Mouse (Mus musculus) C2C12 (cell line): ENCODE data around the gene Rad51b. TPM values are rescaled to one million over a fixed set of nuclear protein-coding genes. Genes with fewer than 3 reads are reported as not detected.

Experiments used
- H3K27me3 ChIP-seq: one replicate; pipeline ENCODE4 v1.6.1; 2011; ENCODE audit not compliant: control insufficient read depth, insufficient read depth, insufficient read length
- H3K36me3 ChIP-seq: one replicate; pipeline ENCODE4 v1.6.1; 2011; ENCODE audit not compliant: control insufficient read depth, insufficient read depth
- H3K4me3 ChIP-seq: one replicate; pipeline ENCODE4 v1.5.1; 2011; ENCODE audit warnings: mild to moderate bottlenecking, control low read depth; ENCODE audit not compliant: poor library complexity, insufficient read depth, severe bottlenecking
- H3K79me2 ChIP-seq: one replicate; pipeline ENCODE4 v1.6.1; 2011; ENCODE audit not compliant: control insufficient read depth, insufficient read depth
- H3K79me3 ChIP-seq: one replicate; pipeline ENCODE4 v1.6.1; 2011; ENCODE audit warnings: low read depth, control low read depth
- H3ac ChIP-seq: one replicate; pipeline ENCODE3; 2011; ENCODE audit warnings: low read depth; ENCODE audit not compliant: control insufficient read depth, insufficient read length
- CEBPB ChIP-seq: IDR thresholded peaks from one replicate; pipeline ENCODE4 v1.6.1; 2011; ENCODE audit warnings: low read depth, mild to moderate bottlenecking, control low read depth, moderate library complexity
- CTCF ChIP-seq: IDR thresholded peaks from one replicate; pipeline ENCODE4 v1.5.1; 2011; ENCODE audit not compliant: control insufficient read depth, insufficient read depth, insufficient read length
- FOSL1 ChIP-seq: IDR thresholded peaks from one replicate; pipeline ENCODE4 v1.8.0; 2011; ENCODE audit warnings: mild to moderate bottlenecking, low read length; ENCODE audit not compliant: poor library complexity, insufficient read depth, severe bottlenecking
- MAX ChIP-seq: IDR thresholded peaks from one replicate; pipeline ENCODE4 v1.6.1; 2011; ENCODE audit warnings: mild to moderate bottlenecking, control low read depth
- MYOD1 ChIP-seq: IDR thresholded peaks from one replicate; pipeline ENCODE4 v1.6.1; 2011; ENCODE audit warnings: low read depth; ENCODE audit not compliant: control insufficient read depth, insufficient read length
- MYOG ChIP-seq: IDR thresholded peaks from one replicate; pipeline ENCODE4 v1.6.1; 2011; ENCODE audit not compliant: control insufficient read depth, insufficient read length; ENCODE audit errors: extremely low read depth
- USF1 ChIP-seq: IDR thresholded peaks from one replicate; pipeline ENCODE4 v1.6.1; 2011; ENCODE audit warnings: low read depth, mild to moderate bottlenecking, control low read depth, moderate library complexity
- polyA plus RNA-seq: library from polyadenylated mRNA; unstranded; fragments of >200 nt; fragmentation: generic; extraction: Trizol; gene quantifications from one replicate; pipeline ENCODE4 v1.2.1, GENCODE M21; 2012; ENCODE audit warnings: missing spikeins

Rad51b gene
- polyA plus RNA-seq, 1 experiment = 1.3 TPM

DNA sequence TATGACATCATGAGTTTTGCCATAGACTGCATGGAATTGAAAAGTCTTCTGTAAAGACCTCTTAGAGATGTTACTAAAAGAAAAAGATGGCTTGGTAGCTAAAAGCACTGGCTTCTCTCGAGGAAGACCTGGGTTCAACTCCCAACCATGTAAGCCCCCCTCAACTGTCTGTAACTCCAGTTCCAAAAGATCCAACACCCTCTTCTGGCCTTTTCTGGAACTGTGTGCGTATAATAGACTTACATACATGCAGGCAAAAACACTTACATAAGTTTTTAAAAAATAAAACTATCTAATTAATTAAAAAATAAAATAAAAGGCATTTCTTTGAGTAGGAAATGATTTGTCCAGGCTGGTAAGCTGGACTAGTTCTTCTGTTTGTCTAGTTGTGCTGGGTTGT lies 387.3 kb downstream of the Rad51b start:
- no peak for TF ChIP-seq USF1
- TF ChIP-seq FOSL1 = no peak
- TF ChIP-seq MYOD1 = no peak
- Histone ChIP-seq H3K79me3 (no peaks in the 10 kb centered on the region), H3K36me3 (no peaks in the 10 kb centered on the region), H3ac (no peak overlapping the region), H3K79me2 (no peaks in the 10 kb centered on the region), H3K27me3 (no peaks in the 10 kb centered on the region), H3K4me3 (no peak overlapping the region)

DNA sequence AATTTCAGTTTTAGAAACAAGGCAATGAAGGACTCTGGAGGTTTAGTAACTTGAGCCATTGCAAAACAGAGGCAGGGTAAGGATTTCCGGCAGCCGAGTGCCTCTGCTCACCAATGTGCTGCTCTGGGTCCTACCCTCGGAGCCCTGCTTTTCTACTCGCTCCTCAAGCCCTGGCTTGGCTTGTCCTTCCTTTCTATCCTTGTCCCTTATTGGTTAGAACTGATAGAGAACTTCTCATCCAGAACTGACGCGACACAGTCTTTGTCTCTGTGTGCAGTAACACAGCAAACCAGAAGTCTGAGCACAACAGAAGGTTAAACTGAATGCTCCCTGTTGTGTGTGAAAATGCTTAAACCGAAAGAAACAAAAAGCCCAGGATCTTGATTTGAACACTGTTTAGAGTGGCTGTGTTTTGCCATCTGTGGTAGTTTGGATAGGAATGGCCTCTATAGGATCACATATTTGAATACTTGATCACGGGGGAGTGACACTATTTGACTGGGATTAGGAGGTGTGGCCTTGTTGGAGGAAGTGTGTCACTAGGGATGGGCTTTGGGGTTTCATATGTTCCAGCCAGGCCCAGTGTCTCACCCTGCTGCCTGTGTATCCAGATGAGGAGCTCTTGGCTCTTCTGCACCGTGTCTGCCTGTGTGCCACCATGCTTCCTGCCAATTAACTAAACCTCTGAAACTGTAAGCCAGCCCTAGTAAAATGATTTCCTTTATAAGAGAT lies 389.7 kb downstream of the Rad51b start:
- H3ac ChIP-seq = no peak overlapping the region
- H3K79me2 ChIP-seq = no peaks in the 10 kb centered on the region
- H3K4me3 ChIP-seq = no peak overlapping the region
- H3K79me3 ChIP-seq = no peaks in the 10 kb centered on the region
- TF ChIP-seq MYOG = no peak
- no peak for TF ChIP-seq FOSL1
- TF ChIP-seq USF1 = no peak
- no peak for TF ChIP-seq CTCF
- TF ChIP-seq CEBPB = no peak
- TF ChIP-seq MAX = no peak
- TF ChIP-seq MYOD1 = no peak
- no peaks in the 10 kb centered on the region for H3K27me3 ChIP-seq
- H3K36me3 ChIP-seq = no peaks in the 10 kb centered on the region

DNA sequence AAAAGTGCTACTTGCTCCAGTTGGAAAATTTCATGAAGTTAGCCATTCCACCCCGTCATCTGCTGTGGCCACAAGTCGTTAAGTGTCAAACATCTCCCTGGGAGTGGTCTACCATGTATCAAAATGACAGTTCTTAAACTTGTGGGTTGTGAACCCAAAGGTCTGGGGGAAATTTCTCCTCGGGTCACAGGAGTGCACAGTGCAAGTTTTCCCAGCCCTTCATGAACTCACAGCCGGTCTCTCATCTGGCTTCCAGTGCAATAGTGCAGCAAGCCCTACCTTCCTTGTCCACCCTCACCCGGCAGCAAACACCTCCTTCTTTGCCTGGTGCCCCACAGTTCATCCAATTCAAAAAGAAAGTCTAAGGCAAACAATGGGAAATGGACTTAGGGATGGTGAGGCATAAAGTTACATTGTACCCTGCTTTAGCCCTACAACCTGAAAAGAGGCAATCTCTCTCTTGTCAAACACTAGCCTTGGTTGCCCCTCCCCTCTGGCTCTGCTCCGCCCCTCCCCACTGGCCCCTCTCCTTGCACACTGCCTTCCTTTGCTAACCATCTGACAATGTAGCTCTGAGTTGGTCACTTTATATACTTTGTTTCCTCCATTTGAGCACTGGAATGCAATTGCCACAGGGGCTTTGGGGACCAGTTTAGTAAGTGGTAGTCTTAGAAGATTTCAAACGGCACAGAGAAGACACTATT lies 390.8 kb downstream of the Rad51b start:
- Histone ChIP-seq H3K79me3 (no peaks in the 10 kb centered on the region), H3ac (no peak overlapping the region), H3K79me2 (no peaks in the 10 kb centered on the region), H3K27me3 (no peaks in the 10 kb centered on the region), H3K4me3 (no peak overlapping the region), H3K36me3 (no peaks in the 10 kb centered on the region)
- no peak for TF ChIP-seq CEBPB
- TF ChIP-seq MAX = no peak
- no peak for TF ChIP-seq CTCF
- no peak for TF ChIP-seq FOSL1
- no peak for TF ChIP-seq MYOD1
- TF ChIP-seq USF1 = no peak
- TF ChIP-seq MYOG = no peak

DNA sequence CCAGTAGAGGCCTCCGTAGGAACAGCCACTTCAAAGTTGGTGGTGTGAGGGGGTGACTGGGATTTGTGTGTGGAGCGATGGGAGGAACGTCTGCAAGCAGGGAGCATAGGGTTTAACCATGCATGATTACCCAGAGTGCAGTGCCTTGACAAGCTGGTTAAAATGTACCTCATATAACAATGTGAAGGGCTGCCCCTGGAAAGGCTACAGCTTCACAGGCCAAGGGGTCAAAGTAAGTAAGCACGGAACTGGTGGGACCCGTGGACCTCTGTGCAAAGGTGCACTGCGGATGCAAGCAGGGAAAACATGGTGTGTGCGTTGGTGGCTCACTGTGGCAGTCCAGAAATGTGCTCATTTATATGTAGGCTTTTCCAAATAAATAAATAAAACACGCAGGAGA lies 392.2 kb downstream of the Rad51b start:
- Histone ChIP-seq H3K4me3 (no peak overlapping the region), H3K36me3 (no peaks in the 10 kb centered on the region), H3K79me2 (no peaks in the 10 kb centered on the region), H3ac (no peak overlapping the region), H3K79me3 (no peaks in the 10 kb centered on the region), H3K27me3 (no peaks in the 10 kb centered on the region)
- TF ChIP-seq MYOG = no peak
- TF ChIP-seq CEBPB = no peak
- no peak for TF ChIP-seq CTCF
- no peak for TF ChIP-seq FOSL1
- TF ChIP-seq USF1 = no peak
- TF ChIP-seq MYOD1 = no peak
- TF ChIP-seq MAX = no peak

DNA sequence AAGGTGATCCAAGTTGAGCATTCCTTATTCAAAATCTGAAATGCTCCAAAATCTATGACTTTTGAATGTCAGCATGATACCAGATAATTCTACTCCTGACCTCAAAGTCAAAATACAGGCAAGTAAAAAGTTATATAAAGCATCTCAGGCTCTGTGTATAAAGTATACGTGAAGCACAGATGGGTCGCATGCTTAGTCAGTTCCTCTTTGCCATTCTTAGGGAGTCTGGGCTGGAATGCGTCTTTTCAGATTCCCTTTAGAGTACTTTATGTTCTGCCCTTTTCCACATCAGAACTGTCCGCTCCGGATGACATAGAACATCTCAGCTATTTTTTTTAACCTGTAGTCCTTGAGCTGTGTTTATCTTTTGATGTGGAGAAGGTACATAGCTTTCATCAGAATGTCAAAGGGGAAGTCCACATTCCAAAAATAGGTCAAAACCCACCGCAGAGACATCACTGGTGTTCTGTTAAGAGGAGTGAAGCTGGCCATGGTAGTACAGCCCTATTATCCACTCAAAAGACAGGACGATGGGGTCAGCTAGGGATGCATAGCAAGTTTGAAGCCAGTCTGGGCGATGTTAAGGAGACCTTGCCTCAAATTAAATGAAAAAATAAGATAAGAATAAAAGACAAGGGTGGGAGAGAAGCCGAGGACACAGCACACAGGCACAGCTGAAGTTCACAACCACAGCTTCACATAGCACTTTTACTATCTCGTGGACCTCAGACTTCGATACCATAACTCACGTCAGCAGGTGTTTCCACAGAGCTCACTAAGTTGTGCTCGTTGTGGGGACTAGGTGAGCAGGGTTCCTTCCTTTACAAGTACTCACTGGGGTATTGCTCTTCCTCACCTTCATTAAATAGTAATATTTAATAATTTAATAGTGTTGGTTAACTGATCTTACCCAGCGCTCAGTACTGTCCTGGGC lies 395.1 kb downstream of the Rad51b start:
- no peaks in the 10 kb centered on the region for H3K79me2 ChIP-seq
- H3K79me3 ChIP-seq = no peaks in the 10 kb centered on the region
- no peak for TF ChIP-seq MYOG
- no peaks in the 10 kb centered on the region for H3K36me3 ChIP-seq
- no peak overlapping the region for H3K4me3 ChIP-seq
- H3K27me3 ChIP-seq = no peaks in the 10 kb centered on the region
- no peak overlapping the region for H3ac ChIP-seq
